Mouse (Mus musculus) lung, postnatal 10 days (tissue): ENCODE results near the gene Nusap1.
"Not testable (repeated sequence)": the region's sequence is repeated elsewhere in the genome, so short reads cannot be mapped to it uniquely, and the experiment has no call there.

Experiments
- DNase-seq: peaks from one replicate; pipeline ENCODE4 v3.0.0; 2021

The Nusap1 gene

DNA sequence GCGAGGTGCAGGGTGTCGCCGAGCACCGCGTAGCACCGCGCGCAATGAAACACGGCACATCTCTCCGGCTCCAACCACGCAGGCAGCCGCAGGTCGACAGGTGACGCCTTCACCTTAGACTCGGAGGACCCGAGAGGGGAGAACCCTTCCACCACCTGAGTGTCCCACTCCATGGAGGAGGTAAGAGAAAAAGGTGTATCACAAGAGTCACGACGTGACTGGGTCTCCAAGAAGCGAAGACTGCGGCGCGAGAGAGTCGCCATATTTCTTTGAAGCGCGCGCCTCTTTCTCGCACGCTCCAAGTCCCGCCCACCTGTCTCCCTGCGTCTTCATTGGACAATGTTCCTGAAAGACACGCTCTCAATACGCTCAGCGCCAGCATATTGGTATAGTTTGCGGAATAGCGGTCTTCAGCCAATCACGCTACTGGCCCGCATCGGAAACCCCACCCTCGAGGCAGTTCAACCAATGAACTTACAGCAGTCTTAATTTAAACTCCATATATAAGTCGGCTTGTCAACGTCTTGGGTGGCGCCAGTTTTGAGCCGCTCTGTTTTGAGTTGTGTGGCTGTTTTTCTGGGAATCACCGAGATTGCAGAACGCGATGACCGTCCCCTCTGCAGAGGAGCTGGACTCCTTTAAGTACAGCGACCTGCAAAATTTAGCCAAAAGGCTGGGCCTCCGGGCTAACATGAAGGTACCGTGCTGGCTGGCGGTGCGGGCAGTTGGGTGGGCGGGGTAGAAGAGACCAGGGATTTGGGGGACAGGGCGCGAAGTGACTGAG lies at the start of gene Nusap1, which contains the start of gene Oip5:
Gene Nusap1, plus strand, starts transcription at position 100 of the 784 bp plus-strand sequence.
Gene Oip5, minus strand, starts transcription at position 271 of the 784 bp plus-strand sequence.
- DNase-seq = peak; percentile 96

- peak; percentile 30 for DNase-seq
Observed at GRCm38 (mm10) chr2:119572471-119572870, 45.6 kb upstream of the Nusap1 start.

- DNase-seq = no peak
Observed at GRCm38 (mm10) chr2:119581571-119581970, 36.5 kb upstream of the Nusap1 start.

- DNase-seq = no peak
Observed at GRCm38 (mm10) chr2:119583439-119583838, 34.7 kb upstream of the Nusap1 start.

- no peak for DNase-seq
Observed at GRCm38 (mm10) chr2:119584282-119584681, 33.8 kb upstream of the Nusap1 start.

DNA sequence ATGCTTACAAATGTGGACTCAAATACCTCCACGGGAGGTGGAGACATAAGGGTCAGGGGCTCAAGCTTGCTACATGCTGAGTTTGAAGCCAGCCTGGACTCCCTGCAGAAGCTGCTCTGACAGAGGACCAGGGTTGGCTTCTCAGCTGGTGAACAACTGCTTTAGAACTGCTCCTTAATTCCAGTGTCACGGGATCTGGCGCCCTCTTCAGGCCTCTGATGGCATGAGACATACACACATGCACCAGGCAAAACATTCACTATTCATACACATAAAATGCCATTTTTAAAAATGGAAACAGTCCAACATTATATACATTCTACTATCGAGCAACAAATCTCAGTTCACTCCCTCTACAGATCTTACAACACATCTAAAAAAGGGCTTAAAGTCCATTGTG lies 30.7 kb upstream of the Nusap1 start:
- DNase-seq = peak; percentile 74

- DNase-seq = peak; percentile 19
Observed at GRCm38 (mm10) chr2:119591247-119591646, 26.9 kb upstream of the Nusap1 start.

DNA sequence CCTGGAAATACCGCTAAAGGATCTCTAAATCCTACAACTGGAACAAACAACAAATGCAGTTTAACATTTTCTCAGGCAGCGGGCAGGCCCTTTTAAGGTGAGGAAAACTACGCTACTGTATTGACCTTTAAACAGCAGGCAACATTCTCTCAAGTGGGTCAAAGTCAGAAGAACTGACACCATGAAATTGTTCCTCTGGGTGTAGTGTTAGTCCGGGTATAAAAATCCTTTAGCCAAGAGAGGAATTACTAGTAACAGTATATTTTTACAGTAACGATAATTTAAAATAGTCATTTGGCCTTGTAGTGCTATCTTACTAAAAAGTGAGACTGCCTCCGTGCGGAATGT lies 24.4 kb upstream of the Nusap1 start:
- no peak for DNase-seq

DNA sequence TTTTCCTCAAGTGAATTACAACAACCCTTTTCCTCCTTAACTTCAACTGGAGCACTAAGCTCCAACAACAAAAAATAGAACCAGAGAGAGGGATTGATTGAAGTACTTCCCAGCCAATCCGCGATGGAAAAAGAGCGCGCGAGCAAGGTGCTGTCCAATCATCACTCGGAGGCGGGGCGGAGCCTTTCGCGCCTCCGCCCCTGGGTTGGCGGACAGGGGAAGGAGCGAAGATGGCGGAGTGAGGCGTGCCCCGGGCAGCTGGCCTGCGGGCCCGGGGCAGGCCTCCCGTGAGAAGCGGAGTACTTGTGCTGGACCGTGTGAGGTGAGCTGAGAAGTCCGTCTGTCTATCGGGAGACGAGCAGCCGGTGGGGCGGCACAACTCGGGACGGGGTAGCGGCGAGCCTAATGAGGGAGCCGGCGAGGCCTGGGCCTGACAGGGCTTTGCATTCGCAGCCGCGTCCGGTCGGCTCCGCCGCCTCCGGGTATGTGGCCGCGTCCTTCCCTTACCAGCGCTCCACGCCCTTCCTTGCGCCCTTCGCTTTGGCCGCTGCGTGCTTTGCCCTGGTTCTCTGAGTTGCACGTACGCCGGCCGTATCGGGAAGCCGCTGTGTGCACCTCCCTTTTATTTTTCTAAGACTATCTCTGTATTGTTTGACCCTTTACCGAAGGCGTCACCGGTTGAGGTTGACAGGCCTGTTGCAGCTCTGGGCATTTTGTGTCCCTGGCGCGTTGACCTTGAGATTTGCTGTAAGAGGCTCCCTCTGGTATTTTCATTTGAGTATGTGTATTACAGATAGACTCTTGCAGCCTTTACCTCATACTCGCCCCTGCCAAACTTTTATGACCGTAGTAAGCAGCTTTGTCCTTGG lies 23.8 kb upstream of the Nusap1 start:
- DNase-seq = peak; percentile 99

DNA sequence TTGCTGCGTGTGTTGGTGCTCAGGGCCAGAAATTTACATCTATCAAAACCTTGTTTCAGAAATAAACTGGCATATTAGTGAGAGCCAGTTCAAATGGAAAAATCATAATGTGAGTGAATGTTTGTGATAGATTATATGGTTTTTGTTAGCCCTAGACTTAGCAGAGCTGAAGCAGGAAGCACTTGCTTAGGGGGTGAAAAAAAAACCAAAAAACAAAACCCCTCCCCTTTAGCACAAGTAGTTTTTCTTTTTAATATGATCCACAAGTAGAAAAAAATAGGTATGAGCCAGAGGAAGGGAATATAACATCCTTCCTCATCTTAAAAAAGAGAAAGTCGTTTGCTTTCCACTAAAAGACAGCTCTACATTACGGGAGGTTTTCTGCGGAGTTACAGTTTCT lies 22.8 kb upstream of the Nusap1 start:
- DNase-seq = no peak

- DNase-seq = no peak
Observed at GRCm38 (mm10) chr2:119596781-119597330, 21.2 kb upstream of the Nusap1 start.

DNA sequence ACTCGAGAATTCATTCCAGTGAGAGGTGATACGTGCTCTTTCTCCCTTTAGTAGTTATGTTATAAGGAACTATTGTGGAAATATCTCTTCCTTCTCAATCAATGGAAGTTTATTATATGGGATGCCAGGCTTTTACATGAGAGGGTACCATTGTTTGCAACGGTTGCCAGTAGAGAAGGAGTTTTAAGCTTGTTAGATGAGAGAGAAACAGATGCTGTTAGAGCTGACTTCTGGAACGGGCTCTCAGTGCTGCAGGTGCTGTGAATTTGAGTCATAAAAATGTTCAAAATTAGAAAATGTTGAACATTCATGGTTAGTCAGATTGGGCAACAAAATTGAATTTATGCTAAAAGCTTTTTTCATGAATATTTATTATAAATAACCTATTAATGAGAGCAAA lies 17.1 kb upstream of the Nusap1 start:
- DNase-seq = no peak

GRCm38 (mm10) chr2:119601575-119601974 lies 16.5 kb upstream of the Nusap1 start:
- not testable (repeated sequence) for DNase-seq

DNA sequence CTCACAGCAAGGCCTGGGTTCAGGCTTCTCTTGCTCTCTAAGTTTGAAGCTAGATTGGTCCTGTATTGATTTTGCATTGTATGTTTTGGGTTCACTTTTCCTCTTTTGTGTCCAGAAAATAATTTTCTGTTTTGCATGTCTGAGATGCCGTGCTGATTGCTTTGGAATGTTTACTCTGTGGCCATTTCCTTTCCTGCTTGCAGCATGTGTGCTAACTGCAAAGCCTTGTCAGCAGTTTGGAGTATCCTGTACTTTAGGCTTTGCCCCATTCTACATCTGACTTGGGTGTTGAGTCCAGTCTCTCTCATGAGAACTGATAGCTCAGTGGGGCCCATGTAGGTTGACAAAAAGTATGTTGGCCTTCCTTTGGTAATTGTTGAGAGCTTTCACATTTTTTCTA lies 15.6 kb upstream of the Nusap1 start:
- peak; percentile 5 for DNase-seq

DNA sequence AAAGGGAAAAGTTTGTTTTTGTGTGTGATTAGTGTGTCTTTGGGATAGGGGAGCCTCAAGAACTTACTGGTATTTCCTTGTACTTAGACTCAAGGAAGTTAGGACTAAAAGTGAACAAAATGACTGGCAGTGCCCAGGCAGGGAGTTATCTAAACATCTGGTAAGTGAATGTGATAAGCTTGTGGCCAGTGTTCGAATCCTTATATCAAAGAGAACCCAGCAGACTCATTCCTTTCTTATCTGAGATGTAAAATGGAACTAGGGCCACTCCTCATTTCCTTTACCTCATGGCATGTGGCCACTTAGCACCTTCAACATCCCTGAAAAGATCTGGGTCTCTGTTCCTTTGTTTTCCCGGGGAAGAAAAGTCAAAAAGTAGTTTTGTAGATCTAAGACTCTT lies 14.2 kb upstream of the Nusap1 start:
- no peak for DNase-seq

DNA sequence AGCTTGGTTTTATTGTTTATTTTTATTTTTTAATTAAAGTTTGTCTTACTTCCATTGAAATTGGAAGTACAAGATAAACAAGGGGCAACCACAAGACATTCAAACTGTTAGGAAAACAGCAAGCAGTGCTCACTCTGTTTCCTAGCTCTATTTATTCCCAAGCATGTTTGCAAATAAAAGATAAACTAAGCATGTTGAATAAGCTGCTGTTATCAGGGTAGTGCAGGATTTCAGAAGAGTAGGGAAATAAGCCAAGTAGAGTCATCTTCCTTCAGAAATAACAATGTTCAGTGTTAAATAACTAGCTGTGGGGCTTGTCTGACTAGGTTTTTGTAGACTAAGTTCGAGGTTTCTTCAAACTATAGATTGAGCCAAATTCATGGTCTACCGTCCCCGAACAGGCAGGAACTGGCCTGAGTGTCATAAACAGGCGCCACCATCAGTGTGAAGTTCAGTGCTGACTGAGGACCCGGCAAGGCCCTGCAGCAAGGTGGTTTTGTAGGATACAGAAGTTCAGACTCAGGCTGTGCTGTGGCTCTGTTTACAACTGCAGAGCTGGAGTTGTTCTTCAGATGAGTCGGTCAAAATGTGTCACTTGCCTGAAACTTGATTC lies 12.6 kb upstream of the Nusap1 start:
- no peak for DNase-seq

- no peak for DNase-seq
Observed at GRCm38 (mm10) chr2:119607023-119607422, 11.1 kb upstream of the Nusap1 start.

DNA sequence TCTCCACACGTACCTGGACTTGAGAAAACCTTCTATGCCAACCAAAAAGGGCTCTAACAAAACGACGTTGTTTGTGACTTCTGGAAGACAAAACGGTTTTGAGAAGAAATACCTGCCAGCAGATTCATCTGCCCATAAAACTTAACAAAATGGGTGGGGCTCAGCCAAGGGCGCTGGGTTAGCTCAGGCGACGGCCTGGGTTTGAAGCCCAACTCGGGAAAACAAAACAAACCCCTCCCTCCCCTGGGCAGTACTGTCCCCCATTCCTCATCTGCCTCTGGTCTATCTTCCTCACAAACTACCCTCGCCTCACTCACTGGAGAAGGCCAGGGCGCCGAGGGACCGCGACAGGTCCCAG lies 278 bp upstream of the Nusap1 start:
- DNase-seq = no peak

GRCm38 (mm10) chr2:119619002-119619401 lies 904 bp downstream of the Nusap1 start:
- DNase-seq = not testable (repeated sequence)

- no peak for DNase-seq
Observed at GRCm38 (mm10) chr2:119621302-119621701, 3.2 kb downstream of the Nusap1 start.

DNA sequence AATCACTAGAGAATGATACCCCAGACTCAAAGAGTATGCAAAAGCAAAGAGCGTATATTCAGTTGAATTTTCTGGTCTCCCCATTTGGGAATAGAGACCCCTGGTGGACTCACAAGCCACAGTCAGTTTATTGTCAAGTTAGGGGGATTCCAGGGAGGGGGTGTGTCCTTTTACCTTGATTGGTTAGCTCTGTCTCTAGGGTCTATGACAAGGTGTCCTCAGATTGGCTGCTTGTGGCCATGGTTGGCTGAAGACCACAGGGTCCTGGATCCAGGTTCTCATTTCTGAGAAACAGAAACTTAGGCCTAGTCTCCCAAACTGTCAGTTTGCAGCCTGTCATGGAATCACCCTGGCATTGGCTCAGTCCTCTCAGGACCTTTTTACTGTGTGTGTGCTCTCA lies 18.7 kb downstream of the Nusap1 start:
- DNase-seq = no peak

- no peak for DNase-seq
Observed at GRCm38 (mm10) chr2:119641214-119641912, 23.3 kb downstream of the Nusap1 start.

DNA sequence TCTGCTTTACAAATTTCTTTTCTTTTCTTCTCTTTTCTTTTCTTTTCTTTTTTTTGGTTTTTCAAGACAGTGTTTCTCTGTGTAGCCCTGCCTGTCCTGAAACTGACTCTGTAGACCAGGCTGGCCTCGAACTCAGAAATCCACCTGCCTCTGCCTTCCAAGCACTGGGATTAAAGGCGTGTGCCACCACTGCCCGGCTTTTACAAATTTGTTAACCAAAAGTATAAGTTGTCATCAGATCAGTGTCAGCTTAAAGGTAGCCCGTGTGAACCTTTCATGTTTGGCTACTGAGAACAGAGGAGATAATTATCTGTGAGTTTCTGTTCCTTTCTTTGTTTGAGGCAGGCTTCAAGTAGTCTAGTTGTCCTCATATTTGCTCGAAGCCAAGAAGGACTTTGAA lies 26.2 kb downstream of the Nusap1 start:
- no peak for DNase-seq
